Mouse (Mus musculus): ENCODE measurements around the gene Abca6.

DNA sequence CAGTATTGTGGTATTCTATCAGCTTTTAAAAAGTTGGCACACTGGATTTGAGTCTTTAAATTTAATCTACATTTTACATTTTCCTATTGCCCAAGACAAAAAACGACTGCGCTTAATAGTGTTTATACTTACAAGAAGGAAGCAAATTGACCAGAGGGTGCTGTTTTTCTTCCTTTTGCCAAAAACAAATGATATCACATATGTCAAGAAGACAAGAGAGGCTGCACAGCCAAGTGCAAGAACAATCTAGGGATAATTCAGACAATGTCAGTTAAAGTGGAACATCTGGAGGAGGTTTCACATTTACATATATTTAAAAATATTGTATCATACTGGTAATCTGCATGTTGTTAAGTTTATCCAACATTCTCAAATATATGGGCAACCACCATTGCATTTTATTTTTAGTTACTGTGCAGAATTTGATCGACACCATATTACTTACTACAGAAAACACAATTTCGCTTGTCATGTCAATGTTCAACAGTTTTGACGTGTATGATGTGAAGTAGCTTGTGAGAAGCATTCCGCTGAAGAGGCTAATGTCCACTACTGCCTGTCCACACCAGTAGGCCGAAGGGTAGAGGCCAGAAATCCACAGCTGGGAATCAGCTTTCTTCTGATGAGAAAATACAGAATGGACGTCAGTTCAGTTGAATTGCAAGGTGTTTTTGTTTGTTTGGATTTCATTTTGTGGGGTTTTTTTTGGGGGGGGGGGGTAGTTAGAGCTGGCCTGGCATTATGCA is 54.8 kb downstream of the Abca6 start:
- TF ChIP-seq POLR2A (IDR thresholded peaks at IDR 0.05; ENCODE audit: borderline replicate concordance, insufficient read depth, low read length) (no peak), CTCF (IDR thresholded peaks at IDR 0.05; ENCODE audit: borderline replicate concordance, insufficient read depth, low read depth, low read length) (no peak)

All from cerebellum, adult 2 months (tissue).